Mouse (Mus musculus): ENCODE data around the gene Vangl2.

Gene Vangl2

DNA sequence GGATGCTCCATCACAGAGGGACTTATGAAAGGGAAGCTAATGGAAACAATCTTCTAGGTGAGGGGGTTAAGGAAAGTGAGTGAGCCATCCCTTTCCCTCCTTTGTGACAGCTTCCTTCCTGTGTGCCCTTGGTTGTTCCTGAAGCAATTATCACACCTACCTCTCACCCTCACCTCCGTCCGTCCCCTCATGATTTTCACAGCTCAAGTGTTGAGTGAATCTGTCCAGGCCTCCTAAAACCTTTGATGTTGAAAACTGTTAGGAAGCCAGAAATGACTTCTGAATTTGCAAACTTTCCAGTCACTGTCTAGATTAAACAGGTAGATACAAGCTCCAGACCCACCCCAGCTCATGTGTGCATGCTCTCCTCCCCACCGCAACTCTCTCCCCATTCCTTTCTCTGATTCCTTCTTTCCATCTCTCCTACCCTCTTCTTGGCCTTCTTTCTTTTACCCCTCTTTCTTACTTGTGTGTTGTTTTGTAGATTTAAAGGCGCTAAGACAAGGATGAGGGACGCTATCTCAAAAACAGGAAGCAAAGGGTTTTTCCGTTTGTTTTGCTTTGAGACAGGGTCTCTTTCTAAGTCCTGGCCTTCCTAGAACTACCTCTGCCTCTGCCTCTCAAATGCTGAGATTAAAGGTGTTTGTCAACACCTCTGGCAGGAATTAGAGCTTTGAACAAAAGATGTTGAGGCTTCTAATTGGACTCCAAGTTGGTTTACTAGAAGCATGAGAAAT lies 62.0 kb downstream of the Vangl2 start:
- no peak for DNase-seq (ENCODE audit: low read depth, low spot score)

DNA sequence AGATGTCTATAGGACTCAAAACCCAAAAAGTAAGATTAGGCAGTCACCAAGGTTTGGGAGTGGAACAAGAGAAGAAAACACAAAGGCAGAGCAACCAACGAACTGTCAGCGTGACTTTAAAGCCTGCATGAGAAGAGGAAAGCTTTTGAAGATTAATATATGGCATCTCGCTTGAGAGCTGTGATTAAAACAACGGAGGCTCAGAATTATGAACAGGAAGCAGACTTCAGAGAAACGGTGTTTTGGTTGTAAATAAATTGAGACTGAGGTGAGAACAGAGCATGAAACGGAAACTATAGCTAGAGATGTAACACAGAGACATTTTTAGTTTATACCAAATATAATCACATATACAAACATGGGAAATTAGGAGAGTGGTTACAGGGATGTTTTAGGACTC lies 64.6 kb downstream of the Vangl2 start:
- no peak for DNase-seq (ENCODE audit: low read depth, low spot score)

- DNase-seq (ENCODE audit: low read depth, low spot score) = no peak
Measured at GRCm38 (mm10) chr1:171961704-171962103, 66.5 kb downstream of the Vangl2 start.

DNA sequence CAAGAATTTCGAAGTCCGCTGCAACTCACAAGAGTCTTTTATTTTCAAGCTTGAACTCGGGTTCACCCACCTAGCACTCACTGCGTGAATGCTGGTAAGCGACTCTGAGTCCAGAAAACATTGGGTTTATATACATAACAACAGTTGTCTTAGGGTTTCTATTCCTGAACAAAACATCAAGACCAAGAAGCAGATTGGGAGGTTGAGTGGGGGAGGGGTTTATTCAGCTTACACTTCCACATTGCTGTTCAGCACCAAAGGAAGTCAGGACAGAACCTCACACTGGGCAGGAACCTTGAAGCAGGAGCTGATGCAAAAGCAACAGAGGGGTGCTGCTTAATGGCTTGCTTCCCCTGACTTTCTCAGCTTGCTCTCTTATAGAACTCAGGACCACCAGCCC lies 67.5 kb downstream of the Vangl2 start:
- no peak for DNase-seq (ENCODE audit: low read depth, low spot score)

GRCm38 (mm10) chr1:171957411-171957810 lies 70.8 kb downstream of the Vangl2 start:
- no peak for DNase-seq (ENCODE audit: low read depth, low spot score)

DNA sequence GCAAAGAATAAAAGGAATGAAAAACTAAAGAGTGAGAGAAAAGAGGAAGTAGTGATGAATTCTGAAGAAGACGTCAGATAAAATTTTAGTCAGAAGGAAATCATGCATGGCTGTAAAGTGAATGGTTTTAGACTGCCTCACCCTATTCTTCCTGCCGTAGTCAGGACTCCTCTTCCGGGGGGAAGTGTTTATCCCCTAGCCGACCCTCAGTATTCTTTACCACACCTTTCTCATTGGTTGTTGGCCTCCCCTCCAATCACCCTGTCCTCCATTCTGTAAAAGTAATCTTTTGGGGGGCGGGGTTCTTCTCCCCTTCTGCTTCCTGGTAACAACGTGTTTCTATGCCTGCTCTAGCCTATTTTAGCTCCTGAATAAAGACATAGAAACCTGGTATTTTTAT lies 73.2 kb downstream of the Vangl2 start:
- no peak for DNase-seq (ENCODE audit: low read depth, low spot score)
